Mouse (Mus musculus) testis, postnatal 14 days (tissue): ENCODE measurements around the gene Crmp1.

Experiments used
- DNase-seq: peaks from one replicate; pipeline ENCODE4 v3.0.0; 2021; ENCODE audit warnings: low spot score

Crmp1 gene

GRCm38 (mm10) chr5:37240550-37240949 lies 1.2 kb upstream of the Crmp1 start:
- DNase-seq = no peak

- no peak for DNase-seq
Measured at GRCm38 (mm10) chr5:37241224-37241623, 516 bp upstream of the Crmp1 start.

GRCm38 (mm10) chr5:37242360-37243168 lies 824 bp downstream of the Crmp1 start:
- no peak for DNase-seq

- DNase-seq = peak; percentile 66
Measured at GRCm38 (mm10) chr5:37243169-37243886, 1.6 kb downstream of the Crmp1 start.

- no peak for DNase-seq
Measured at GRCm38 (mm10) chr5:37244161-37244560, 2.4 kb downstream of the Crmp1 start.

- DNase-seq = no peak
Measured at GRCm38 (mm10) chr5:37244666-37245242, 3.0 kb downstream of the Crmp1 start.

GRCm38 (mm10) chr5:37245651-37246050 lies 3.9 kb downstream of the Crmp1 start:
- no peak for DNase-seq

GRCm38 (mm10) chr5:37246138-37246910 lies 4.6 kb downstream of the Crmp1 start:
- no peak for DNase-seq

- no peak for DNase-seq
Measured at GRCm38 (mm10) chr5:37247456-37247855, 5.7 kb downstream of the Crmp1 start.

- no peak for DNase-seq
Measured at GRCm38 (mm10) chr5:37248870-37249269, 7.1 kb downstream of the Crmp1 start.

GRCm38 (mm10) chr5:37251596-37251995 lies 9.9 kb downstream of the Crmp1 start:
- DNase-seq = no peak

- no peak for DNase-seq
Measured at GRCm38 (mm10) chr5:37252101-37252804, 10.5 kb downstream of the Crmp1 start.

GRCm38 (mm10) chr5:37254523-37254922 lies 12.8 kb downstream of the Crmp1 start:
- no peak for DNase-seq

GRCm38 (mm10) chr5:37256823-37257222 lies 15.1 kb downstream of the Crmp1 start:
- no peak for DNase-seq

GRCm38 (mm10) chr5:37257243-37257642 lies 15.5 kb downstream of the Crmp1 start:
- no peak for DNase-seq

- DNase-seq = no peak
Measured at GRCm38 (mm10) chr5:37261734-37262133, 20.0 kb downstream of the Crmp1 start.

- DNase-seq = no peak
Measured at GRCm38 (mm10) chr5:37263816-37264215, 22.1 kb downstream of the Crmp1 start.

- DNase-seq = no peak
Measured at GRCm38 (mm10) chr5:37281021-37281420, 39.3 kb downstream of the Crmp1 start.

- DNase-seq = no peak
Measured at GRCm38 (mm10) chr5:37288374-37288773, 46.6 kb downstream of the Crmp1 start.

- no peak for DNase-seq
Measured at GRCm38 (mm10) chr5:37289236-37289635, 47.5 kb downstream of the Crmp1 start.

- DNase-seq = no peak
Measured at GRCm38 (mm10) chr5:37290983-37291382, 49.2 kb downstream of the Crmp1 start.

- DNase-seq = no peak
Measured at GRCm38 (mm10) chr5:37296717-37297116, 55.0 kb downstream of the Crmp1 start.
